Mouse (Mus musculus) lung, adult 2 months (tissue): ENCODE measurements around the gene Armh1.

Experiments
- CTCF ChIP-seq: fragments of 200-500 bp; IDR thresholded peaks from 2 replicates; pipeline ENCODE4 v1.5.1; 2011; ENCODE audit warnings: mild to moderate bottlenecking, low read length, control low read depth; ENCODE audit not compliant: insufficient read depth
- POLR2A ChIP-seq: fragments of 200-500 bp; IDR thresholded peaks from 2 replicates; pipeline ENCODE4 v1.6.1; 2011; ENCODE audit warnings: low read depth, mild to moderate bottlenecking, control low read depth, low read length, borderline replicate concordance; ENCODE audit errors: extremely low read depth

DNA sequence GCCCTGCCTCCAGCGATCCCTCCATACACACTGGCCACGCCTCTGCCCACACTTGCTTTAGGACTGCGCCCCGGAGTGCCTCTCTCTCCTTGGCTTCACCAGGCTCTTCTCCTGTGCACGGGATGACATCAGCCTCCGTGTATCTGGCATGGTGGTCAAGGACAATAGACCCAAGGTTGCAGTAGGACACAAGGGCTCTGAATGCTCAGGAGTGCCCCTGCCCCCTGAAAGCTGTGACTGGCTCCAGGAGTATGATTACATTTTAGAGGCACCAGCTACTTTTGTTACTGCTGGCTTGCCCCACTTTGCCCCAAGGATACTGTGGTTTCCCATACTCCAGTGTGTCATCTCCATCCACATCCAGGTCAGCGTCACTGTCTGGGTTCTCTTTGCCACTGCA is 25.8 kb upstream of the Armh1 start:
- TF ChIP-seq POLR2A (no peak), CTCF (no peak)
